Mouse (Mus musculus) brain, embryonic 14.5 days (tissue): ENCODE results near the gene Eml1.

Experiments
- CTCF ChIP-seq: fragments of 200-500 bp; IDR thresholded peaks from 2 replicates; pipeline ENCODE4 v1.5.1; 2012; ENCODE audit warnings: inconsistent platforms, mild to moderate bottlenecking, moderate library complexity, borderline replicate concordance; ENCODE audit not compliant: insufficient read depth, insufficient read length; ENCODE audit errors: extremely low read depth
- POLR2A ChIP-seq: fragments of 200-500 bp; IDR thresholded peaks from 2 replicates; pipeline ENCODE4 v1.6.1; 2012; ENCODE audit warnings: mild to moderate bottlenecking, inconsistent platforms, borderline replicate concordance; ENCODE audit not compliant: poor library complexity, insufficient read depth, insufficient read length, severe bottlenecking; ENCODE audit errors: extremely low read depth

DNA sequence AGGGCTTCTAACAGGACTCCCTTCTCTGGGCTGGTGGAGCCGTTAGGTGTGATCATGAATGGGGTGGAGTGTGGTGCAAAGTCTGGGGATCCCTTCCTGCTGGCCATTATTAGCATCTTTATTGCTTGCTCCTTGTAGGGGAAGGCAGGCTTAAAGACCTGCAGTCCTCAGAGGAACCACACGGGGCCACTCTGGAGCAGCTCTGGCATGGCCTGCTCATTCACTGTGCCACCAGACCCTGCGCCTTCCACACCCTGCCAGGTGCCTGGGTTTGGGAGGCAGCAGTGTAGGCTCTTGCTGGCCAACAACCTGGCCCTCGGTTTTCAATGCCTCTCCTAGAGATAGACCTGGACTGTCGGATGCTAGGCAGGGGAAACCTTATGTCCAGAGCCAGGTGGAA is 7.0 kb upstream of the Eml1 start:
- TF ChIP-seq CTCF (peak; percentile 95), POLR2A (no peak)
